Mouse (Mus musculus) bone marrow, adult 2 months (tissue): ENCODE data around the gene Yif1b.
A peak's percentile ranks its signal among the peaks of the same experiment; 100 is the strongest.

Experiments used
- CTCF ChIP-seq: fragments of 200-500 bp; IDR thresholded peaks from 2 replicates; pipeline ENCODE4 v1.5.1; 2011; ENCODE audit warnings: low read length, control low read depth; ENCODE audit not compliant: control insufficient read depth, insufficient read depth
- POLR2A ChIP-seq: fragments of 200-500 bp; IDR thresholded peaks from 2 replicates; pipeline ENCODE4 v1.6.1; 2011; ENCODE audit warnings: low read depth, mild to moderate bottlenecking, control low read depth, low read length, borderline replicate concordance; ENCODE audit not compliant: control insufficient read depth

DNA sequence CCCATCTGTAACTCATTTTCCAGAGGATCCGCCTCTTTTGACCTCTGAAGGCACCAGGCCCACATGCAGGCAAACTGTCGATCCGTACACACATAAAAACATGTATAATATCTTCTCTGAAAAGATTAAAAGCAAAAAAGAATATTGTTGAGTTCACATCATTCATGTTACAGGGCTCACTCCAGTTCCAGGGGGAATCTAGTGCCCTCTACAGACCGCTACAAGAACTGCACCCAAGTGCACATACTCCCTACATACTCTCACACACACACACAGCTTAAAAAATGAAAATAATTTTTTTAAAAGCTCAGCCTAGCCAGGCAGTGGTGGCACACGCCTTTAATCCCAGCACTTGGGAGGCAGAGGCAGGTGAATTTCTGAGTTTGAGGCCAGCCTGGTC, 3.5 kb upstream of the Yif1b start:
- peak; percentile 32; the same call in 1 of the 2 replicates for TF ChIP-seq CTCF
- no peak for TF ChIP-seq POLR2A
